Mouse (Mus musculus): ENCODE measurements at regions not wholly inside any gene's neighbourhood (a gene's known extent, or its start where the extent isn't known, plus 50 kb on each side); places are given as distances from the start of the nearest gene placed in this dataset.

DNA sequence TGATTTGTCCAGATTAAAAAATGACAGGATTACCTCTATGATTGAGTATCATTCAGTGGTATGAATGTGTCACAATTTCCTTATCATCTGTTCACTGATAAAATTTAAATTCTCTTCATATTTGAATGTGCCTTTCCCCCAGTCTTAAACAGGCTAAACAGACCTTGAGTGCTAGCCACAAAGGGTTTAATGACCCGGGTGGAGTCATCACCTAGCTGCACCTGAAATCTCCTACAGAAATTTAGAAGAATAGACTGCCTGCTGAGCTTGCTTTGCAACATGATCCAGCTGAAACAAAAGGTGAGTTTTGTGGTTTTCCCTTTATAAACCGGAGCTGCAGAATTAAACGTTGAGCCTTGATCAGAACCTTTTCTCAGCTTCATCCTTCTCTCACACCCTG, 156.1 kb upstream of the Vwde start:
- no peak for ATAC-seq (ENCODE audit: insufficient number of reproducible peaks, low FRiP score, low TSS enrichment, low read depth)
- DNase-seq (ENCODE audit: low spot score): no peak
- Histone ChIP-seq H3K4me2 (ENCODE audit: low read depth, severe bottlenecking) (no peak overlapping the region), H3K4me3 (ENCODE audit: low read depth, low read length) (no peak overlapping the region), H3K27me3 (ENCODE audit: control insufficient read depth, insufficient read depth, low read length) (no peaks in the 10 kb centered on the region), H3K4me1 (ENCODE audit: control insufficient read depth, insufficient read depth, low read length) (no peaks in the 10 kb centered on the region), H3K27ac (replicated peaks; ENCODE audit: low read depth, low read length) (no peak overlapping the region), H3K9ac (ENCODE audit: low read length) (no peak overlapping the region), H3K36me3 (ENCODE audit: control insufficient read depth, insufficient read depth, low read length) (no peaks in the 10 kb centered on the region), H3K9me3 (ENCODE audit: control insufficient read depth, low read length) (no peaks in the 10 kb centered on the region)
- WGBS: 54% methylated on average over 3 of the region's 3 CpGs

- no peaks in the 10 kb centered on the region for H3K4me1 ChIP-seq (ENCODE audit: control insufficient read depth, insufficient read depth, low read length)
- H3K4me3 ChIP-seq (ENCODE audit: low read depth, low read length): no peak overlapping the region
- no peak overlapping the region for H3K27ac ChIP-seq (replicated peaks; ENCODE audit: low read depth, low read length)
- DNase-seq (ENCODE audit: low spot score): no peak
- H3K27me3 ChIP-seq (ENCODE audit: control insufficient read depth, insufficient read depth, low read length): no peaks in the 10 kb centered on the region
- no peak for ATAC-seq (ENCODE audit: insufficient number of reproducible peaks, low FRiP score, low TSS enrichment, low read depth)
- no peaks in the 10 kb centered on the region for H3K9me3 ChIP-seq (ENCODE audit: control insufficient read depth, low read length)
- H3K4me2 ChIP-seq (ENCODE audit: low read depth, severe bottlenecking): no peak overlapping the region
- H3K36me3 ChIP-seq (ENCODE audit: control insufficient read depth, insufficient read depth, low read length): no peaks in the 10 kb centered on the region
- H3K9ac ChIP-seq (ENCODE audit: low read length): no peak overlapping the region
These were observed 155.0 kb upstream of the Vwde start for GRCm38 (mm10) chr6:13379727-13380126.

GRCm38 (mm10) chr6:13373896-13374295, 149.1 kb upstream of the Vwde start:
- no peak overlapping the region for H3K27ac ChIP-seq (replicated peaks; ENCODE audit: low read depth, low read length)
- 87% methylated on average over 1 of the region's 1 CpGs for WGBS
- no peaks in the 10 kb centered on the region for H3K27me3 ChIP-seq (ENCODE audit: control insufficient read depth, insufficient read depth, low read length)
- no peak overlapping the region for H3K4me2 ChIP-seq (ENCODE audit: low read depth, severe bottlenecking)
- no peak for ATAC-seq (ENCODE audit: insufficient number of reproducible peaks, low FRiP score, low TSS enrichment, low read depth)
- no peaks in the 10 kb centered on the region for H3K36me3 ChIP-seq (ENCODE audit: control insufficient read depth, insufficient read depth, low read length)
- DNase-seq (ENCODE audit: low spot score): no peak
- no peak overlapping the region for H3K9ac ChIP-seq (ENCODE audit: low read length)
- H3K9me3 ChIP-seq (ENCODE audit: control insufficient read depth, low read length): no peaks in the 10 kb centered on the region
- H3K4me3 ChIP-seq (ENCODE audit: low read depth, low read length): no peak overlapping the region
- no peaks in the 10 kb centered on the region for H3K4me1 ChIP-seq (ENCODE audit: control insufficient read depth, insufficient read depth, low read length)

DNA sequence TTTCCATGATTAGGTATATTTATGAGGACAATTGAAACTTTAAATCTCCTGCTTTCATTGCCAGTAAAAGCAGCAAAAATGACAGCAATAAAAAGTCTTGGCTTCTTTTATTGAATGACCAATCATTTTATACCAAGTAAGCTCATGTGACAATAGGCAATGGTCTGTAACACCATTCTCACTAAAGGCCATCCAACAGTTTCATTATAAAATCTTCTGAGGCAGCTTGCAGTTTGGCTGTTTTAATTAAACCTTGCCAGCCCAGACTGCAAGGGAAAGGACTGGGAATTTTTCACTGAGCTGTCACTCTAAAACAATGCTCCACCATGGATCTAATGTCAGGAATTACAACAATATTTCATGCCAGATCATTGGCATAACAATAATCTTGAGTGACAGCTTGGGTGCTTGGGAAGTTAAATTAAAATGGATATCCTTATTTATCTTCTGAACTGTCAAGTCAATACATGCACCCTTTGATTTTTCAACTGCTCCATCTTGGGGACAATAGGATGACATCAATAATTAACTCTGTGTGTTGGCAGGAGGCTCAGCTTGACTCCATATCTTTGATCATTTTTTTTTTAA, 145.0 kb upstream of the Vwde start:
- Histone ChIP-seq H3K4me1 (ENCODE audit: control insufficient read depth, insufficient read depth, low read length) (no peaks in the 10 kb centered on the region), H3K9ac (ENCODE audit: low read length) (no peak overlapping the region), H3K27me3 (ENCODE audit: control insufficient read depth, insufficient read depth, low read length) (no peaks in the 10 kb centered on the region), H3K36me3 (ENCODE audit: control insufficient read depth, insufficient read depth, low read length) (no peaks in the 10 kb centered on the region), H3K9me3 (ENCODE audit: control insufficient read depth, low read length) (no peaks in the 10 kb centered on the region), H3K27ac (replicated peaks; ENCODE audit: low read depth, low read length) (no peak overlapping the region), H3K4me3 (ENCODE audit: low read depth, low read length) (no peak overlapping the region), H3K4me2 (ENCODE audit: low read depth, severe bottlenecking) (no peak overlapping the region)
- ATAC-seq (ENCODE audit: insufficient number of reproducible peaks, low FRiP score, low TSS enrichment, low read depth) (no peak), DNase-seq (ENCODE audit: low spot score) (no peak)

All from limb, embryonic 11.5 days (tissue).